Mouse (Mus musculus) subcutaneous adipose tissue, adult 2 months (tissue): ENCODE measurements around the gene Avpr1b. TPM values are rescaled to one million over a fixed set of nuclear protein-coding genes. Genes with fewer than 3 reads are reported as not detected.

ENCODE experiments used
- polyA plus RNA-seq: library from polyadenylated mRNA; depleted of rRNA; stranded (reverse); fragments of >200 nt; gene quantifications from 2 replicates; pipeline ENCODE4 v1.2.3, GENCODE M21; 2012; ENCODE audit warnings: low replicate concordance; rRNA removed

Avpr1b gene
- polyA plus RNA-seq, result not detected in 2 replicates

GRCm38 (mm10) chr1:131598905-131599304 lies at the start of gene Avpr1b:
Gene Avpr1b, plus strand, starts transcription at chr1:131599239.

DNA sequence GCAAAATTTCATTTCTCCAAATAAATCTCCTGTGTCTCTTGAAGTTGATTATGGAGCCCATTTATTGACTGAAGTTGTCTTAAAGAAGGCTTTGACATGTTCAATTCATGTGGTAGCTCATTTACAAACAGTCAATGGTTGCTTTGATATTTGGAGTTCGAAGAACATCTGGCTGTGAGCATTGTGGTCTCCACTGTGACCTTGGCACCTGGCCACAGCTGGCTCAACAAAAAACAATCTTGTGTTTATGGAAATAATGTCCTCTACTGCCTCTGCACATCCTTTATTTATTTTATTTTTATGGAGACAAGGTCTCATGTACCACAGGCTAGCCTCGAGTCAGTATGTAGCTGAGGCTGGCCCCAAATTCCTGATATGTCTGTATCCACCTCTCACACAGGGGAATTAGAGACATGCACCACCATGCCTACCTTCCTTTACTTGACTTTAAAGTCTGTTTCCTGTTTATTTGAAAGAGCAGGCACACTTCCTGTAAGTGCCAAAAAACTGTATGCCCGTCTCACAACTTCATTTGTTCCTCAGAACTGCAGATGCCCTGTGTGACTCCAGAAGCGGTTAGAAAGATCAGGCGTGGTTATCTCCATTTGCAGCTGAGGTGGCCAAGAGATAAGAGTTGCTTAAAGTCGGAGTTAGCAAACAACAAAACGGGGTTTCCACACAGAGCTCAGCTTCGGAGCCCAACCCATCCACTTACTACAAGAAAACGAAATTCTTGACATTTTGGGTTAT lies 38.9 kb downstream of the Avpr1b start, which contains the start of gene Ctse:
Gene Ctse (plus strand): TSS at position 516 of the 750 bp plus-strand sequence.

Other genes with a start within 250 kb of the Avpr1b start
- gene Srgap2, start 71.9 kb upstream of the Avpr1b start, polyA plus RNA-seq, result 25.5 and 31.3 TPM in 2 replicates
- 0.39 and 0.46 TPM in 2 replicates for gene Fam72a, start 71.3 kb upstream of the Avpr1b start, polyA plus RNA-seq
- 1.8 and 3.6 TPM in 2 replicates for gene Ctse, start 39.1 kb downstream of the Avpr1b start, polyA plus RNA-seq
- 10.0 and 23.6 TPM in 2 replicates for gene Rab7b, start 89.5 kb downstream of the Avpr1b start, polyA plus RNA-seq
- gene Slc26a9, start 144.8 kb downstream of the Avpr1b start, polyA plus RNA-seq, result 4.1 TPM in 1 of 2 replicates, not detected in the other
- gene Pm20d1, start 198.1 kb downstream of the Avpr1b start, polyA plus RNA-seq, result 2.8 and 7.7 TPM in 2 replicates
- 27.0 and 47.0 TPM in 2 replicates for gene Slc41a1, start 228.3 kb downstream of the Avpr1b start, polyA plus RNA-seq